Mouse (Mus musculus) cerebellum, adult 9-11 months (tissue): ENCODE results near the gene Pts.

Experiments
- DNase-seq: peaks from one replicate; pipeline ENCODE4 v3.0.0; 2022

Pts gene

DNA sequence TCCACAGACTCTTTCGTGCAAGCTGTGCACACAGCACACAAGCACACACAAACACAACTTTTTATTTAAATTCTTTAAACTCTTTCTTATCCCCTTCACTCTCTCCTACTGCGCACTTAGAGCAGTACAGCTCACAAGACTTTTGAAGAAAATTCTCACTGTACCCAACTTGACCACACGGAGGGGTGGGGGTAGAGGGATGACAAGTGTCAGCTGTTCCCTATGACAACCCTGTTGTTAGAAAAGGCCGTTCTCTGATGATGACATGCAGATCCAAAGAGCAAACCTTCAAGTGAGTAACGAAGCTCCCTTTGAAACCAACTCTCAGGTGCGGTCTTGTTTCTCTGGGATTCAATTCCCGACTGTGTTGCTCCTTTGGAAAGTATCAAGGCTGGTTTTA, 664 bp downstream of the Pts start:
- no peak for DNase-seq

DNA sequence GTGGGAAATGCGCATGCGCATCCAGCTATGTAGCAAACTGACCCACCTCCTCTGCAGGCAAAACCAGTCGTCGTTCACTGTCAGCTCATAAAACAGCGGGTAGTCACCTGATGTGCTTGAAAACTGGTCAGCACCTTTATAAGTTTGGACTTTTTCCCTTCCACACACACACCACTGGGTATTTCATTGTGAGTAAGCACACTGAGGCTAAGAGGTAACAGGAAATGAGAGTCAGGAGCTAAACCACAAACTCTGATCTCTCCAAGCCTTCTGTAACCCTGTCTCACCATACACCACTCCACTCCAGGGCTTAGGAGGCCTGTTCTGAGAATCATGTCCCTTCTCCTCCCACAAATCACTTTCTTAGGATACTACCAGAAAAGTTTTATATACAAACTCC, 2.9 kb downstream of the Pts start:
- DNase-seq: no peak

DNA sequence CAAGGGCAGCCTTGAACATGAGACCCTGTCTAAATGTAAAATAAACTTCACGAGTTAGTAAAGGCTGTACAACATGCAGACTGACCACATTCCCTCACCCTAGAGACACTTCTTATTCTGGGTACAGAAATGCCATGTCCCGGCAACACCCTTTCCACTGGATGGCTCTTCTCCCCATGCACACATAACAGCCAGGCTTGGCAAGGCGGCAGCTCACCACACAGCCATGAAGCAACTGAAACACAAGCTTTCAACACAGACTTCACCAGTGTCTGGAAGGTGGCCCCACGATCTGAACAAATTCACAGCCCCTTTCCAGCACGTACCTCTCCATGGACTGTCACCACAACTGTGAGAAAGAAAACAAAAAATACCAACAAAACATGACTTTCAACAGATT, 3.6 kb downstream of the Pts start:
- DNase-seq: no peak

DNA sequence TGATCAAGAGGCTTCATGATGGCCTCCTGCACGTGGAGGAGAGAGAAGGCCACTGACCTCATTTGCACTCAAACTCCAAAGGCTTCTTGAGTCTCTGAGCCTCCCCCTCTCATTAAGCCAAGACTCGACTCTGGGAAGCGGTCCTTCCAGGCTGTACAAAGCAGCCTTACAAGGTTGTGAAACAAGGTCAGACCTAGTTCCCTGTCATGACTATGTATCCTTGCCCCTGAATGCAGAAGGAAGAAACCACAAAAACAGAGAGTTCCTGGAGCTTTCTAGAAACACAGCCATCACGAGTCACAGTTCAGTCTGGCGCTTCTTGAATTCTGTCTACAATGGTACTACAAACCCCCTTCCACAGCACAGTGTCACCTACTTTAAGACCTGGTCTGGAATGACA, 6.0 kb downstream of the Pts start:
- DNase-seq: no peak

DNA sequence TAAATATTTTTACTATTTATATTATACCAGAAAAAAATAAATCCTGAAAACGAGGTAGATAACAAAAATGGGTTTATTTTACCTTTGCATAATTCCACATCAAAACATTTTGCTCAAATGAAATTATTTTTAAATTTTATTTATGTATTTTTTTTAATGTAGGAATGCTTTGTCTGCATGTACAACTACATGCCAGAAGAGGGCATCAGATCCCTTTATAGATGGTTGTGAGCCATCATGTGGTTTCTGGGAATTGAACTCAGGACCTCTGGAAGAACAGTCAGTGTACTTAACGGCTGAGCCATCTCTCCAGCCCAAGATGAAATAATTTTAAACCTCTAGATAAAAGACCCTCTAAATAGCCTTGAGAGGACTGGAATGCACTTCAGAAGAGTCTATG, 7.0 kb downstream of the Pts start:
- no peak for DNase-seq

DNA sequence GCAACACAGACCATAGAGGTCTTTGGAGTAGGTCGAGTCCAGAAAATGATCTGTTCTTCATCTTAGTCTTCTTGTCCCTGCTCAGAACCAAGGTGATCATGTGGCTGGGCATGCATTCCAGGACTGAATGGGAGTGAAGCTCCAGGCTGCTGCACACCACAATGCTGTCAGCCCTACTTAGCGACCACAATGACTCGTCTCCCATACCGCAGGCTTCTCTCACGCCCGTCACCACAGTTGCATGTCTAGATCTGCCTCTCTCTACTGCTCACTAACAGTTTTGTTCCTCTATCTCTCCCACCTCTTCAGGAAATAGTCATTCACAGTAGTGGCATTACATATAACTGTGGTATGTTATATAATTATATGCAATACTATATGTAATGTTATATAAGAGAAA, 7.8 kb downstream of the Pts start:
- DNase-seq: no peak

DNA sequence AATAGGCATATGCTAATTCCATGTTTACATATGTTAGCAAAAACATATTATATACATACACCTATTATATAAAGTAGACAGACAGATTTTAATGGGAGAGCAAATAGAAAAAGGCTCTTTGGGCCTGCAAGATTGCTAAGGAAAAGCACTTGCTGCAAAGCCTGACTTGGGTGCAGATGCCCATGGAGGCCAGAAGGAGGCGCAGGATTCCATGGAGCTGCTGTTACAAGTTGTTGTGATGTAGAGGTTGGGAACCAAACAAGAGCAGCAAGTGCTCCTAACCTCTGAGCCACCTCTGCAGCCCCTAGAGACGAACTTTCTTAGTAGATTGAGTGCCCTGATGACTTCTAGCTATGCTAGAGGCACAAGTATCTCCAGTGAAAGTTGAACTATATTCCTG, 9.7 kb downstream of the Pts start:
- DNase-seq: no peak

DNA sequence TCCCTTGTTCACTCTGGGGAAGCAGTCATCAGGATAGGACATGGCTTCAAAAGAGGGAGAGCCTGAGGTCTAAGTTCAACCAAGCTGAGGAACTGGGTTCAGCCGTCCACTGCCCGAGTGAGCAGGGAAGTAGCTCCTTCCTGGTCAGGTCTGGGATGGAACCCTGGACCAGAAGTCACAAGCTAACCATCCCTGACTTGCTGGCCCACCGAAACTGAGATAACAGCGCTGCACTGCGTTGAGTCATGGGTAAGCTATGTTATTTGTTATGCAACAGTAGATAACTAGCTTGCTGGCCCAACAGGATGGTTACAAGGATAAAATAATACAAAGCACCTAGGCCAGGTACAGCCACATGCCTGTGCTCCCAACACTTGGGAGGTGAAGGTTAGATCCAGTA, 13.1 kb downstream of the Pts start:
- no peak for DNase-seq

DNA sequence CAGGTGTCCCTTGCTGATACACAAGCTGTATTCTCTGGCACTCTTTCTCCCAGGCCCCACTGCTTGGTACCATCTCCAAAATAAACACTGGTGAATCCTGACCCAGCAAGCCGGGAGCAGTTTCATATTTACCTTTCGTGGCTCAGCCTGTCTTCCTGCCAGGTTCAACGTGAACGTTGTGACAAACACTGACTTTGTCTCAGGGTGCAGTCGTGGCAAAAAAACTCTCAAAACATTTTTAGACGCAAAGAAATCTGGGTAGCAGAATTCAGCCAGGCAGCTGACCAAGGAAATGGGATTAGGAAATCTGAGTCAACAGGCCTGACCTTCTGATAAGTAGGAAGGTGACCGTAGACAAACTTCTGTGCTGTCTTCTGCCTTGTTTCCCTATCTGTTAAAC, 21.0 kb downstream of the Pts start:
- peak; percentile 33 for DNase-seq

DNA sequence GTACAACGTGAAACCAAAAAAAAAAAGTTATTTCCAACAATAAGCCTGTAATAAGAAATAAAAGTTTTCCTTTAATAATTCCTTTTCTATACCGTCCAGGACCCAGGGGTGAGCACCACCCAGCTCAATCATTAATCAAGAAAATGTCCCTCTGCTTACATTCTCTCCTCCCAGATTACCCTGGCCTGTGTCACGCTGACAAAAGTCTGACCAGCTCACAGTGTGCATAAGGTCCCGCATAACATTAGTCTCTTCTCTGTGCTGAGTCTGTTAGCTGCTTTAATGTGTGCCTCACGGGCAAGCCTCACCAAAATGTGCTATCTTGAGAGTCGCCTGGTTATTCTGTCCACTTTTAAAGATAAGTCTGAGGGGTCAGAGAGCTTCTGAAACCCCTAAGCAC, 23.1 kb downstream of the Pts start:
- no peak for DNase-seq

DNA sequence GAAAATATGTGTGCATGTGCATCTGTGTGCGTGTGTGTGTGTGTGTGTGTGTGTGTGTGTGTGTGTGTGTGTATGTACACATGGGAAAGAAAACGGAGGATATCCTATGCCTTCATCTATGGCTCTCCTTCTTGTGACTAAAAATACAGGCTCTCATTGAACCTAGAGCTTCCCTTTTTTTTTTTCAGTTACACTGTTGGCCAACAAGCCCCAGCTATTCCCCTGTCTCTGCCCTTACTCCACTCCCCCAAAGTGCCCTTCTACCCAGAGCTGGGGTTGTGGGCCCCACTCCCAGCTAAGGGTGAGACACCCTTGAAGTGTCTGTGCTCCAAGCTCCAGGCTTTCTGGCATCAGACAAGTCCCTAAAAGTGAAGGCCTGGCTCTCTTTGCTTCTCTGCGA, 25.6 kb downstream of the Pts start:
- no peak for DNase-seq

DNA sequence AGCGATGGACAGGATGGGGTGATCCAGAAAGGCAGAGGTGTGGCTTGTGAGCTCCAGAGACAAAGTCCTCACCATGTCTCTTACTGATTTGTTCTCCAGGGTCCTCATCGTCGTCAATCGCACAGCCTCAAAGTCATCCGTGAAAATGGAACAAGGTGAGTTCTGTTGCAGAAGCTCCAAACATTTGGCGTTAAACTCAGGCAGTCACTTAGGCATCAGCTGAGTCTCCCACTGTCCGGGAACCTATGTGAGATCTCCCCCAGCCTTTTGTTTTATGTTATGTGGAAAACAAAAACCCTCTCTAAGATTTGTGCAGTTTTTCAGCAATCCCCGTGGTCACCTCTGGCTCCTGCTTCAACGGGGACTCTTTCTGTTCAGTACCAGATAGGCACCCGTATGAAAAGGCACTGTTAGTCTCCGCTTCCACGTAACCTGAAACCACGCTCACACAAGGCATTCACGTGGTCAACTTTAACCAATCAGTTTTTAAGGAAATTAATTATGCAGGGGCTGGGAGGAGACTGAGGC, 27.5 kb downstream of the Pts start:
- DNase-seq: no peak

DNA sequence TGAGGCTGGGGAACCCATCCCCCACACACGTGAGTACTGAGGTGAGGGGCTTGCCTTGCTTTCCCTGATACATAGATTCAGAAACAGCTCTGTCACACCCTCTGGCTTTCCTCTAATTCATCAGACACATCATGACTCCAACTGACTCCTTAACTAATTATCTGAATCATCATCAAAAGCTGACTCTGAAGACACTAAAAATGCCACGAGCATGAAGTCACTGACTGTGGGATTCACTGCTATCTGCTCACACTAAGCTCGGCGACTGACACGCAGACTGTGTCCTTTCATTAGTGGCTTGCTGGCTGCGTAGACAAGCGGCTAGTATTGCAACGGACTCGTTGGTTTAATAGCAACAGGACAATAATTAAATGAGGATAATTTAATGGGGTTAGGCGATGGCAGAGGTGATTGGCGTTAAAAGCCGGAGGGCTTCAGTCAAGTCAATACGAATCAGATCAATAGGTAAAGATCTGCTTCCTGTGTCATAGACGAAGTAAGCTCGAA, 28.0 kb downstream of the Pts start:
- DNase-seq: no peak

DNA sequence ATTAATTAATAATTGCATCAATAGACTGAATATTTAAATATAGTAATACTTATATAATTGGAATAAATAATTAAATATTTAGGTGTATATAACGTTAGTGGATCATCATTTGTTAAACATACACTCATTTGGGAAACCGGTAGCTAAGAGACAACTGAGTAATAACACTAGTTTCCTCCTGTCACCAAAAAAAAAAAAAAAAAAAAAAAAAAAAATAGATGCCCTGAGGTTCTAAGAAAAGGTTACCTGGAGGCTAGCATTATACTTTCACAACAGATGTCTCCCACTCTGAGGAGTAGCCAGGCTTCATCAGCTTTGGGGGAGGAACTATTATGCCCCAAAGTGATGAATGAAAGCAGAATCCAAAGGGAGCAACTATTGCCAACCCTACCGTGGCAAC, 28.7 kb downstream of the Pts start:
- DNase-seq: no peak

DNA sequence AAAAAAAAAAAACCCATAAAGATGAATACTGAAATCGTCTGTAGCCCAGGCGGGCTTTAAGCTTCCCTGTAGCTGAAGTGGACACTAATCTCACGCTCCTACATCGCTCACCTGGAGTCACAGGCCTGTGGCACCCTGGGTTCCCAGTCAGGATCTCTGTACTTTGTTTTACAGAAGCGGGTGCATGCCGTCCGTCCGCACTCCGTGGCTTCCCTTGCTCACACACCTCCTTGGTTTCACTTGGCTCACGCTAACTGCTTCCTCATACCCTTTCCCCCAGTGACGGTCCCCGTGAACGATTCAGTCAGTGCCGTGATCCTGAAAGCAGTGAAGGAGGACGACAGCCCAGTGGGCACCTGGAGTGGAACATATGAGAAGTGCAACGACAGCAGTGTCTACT, 29.7 kb downstream of the Pts start:
- DNase-seq: no peak

DNA sequence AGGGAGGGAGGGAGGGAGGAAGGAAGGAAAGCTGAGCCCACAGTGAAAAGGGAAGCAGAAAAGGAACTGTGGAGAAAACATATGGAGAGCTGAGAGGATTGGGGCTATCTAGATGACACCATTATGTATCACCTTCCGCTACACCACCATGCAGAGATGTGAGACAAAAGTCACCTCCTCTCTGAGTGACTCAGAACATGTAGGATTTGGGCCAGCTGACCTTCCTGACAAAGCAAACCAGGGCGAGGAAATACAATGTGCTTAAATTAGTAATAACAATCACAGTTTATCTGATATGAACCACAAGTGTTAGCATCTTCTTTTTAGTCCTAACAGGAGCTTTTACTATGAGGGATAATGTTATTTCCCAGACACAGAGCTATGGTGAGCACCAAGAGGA, 31.0 kb downstream of the Pts start:
- DNase-seq: no peak

DNA sequence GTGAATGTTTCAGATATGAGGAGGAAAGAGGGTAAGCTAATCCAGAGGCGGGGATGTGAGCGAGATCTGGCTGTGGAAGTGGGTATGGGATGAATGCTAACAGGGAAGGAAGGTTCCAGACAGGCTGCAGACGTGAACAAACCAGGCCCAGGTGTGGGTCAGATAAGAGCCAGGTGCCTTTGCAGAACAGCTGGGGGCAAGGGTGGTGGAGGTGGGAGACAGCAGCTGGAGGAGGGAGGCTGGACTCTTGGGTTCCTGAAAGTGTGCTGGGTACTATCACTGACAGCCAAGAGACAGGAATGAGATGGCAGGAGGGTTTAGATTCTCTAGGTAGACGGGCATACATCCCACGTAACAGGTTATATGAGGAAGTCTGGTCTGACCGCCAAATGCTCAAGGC, 31.4 kb downstream of the Pts start:
- DNase-seq: no peak

DNA sequence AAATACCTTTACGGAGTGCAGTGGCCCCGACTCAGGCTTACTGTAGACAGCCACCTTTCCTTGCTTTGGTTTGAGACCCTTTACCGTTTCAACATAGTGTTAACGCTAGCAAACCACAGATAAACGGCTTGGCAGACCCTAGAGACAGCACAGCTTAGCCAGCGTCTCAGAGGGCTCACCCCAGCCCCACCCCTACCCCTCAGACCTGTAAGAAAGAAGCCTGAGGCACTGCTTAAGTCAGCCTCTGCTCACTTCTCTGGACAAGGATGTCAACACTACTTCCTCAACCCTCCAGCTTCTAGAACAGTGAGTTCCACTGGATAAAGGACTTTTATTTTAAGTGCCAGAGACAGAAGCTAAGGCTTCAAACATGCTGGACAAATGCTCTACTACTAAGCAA, 32.0 kb downstream of the Pts start:
- DNase-seq: no peak

DNA sequence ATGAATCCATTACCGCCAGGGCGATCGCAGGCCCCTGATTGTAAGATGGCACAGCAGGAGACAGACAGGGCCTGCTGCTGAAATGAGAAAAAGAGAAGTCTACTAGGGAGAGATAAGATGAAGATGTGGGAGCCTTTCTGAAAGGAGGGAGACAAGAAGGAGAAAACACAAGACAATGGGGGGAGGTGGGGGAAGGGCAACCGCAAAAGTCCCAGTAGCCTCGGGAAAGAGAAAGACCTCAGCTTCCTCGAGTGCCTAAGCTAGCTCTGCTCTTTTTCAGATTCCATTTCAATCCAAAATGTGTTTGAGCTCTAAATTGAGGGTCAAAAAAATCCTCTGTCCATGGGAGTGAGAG, 32.4 kb downstream of the Pts start:
- DNase-seq: no peak

DNA sequence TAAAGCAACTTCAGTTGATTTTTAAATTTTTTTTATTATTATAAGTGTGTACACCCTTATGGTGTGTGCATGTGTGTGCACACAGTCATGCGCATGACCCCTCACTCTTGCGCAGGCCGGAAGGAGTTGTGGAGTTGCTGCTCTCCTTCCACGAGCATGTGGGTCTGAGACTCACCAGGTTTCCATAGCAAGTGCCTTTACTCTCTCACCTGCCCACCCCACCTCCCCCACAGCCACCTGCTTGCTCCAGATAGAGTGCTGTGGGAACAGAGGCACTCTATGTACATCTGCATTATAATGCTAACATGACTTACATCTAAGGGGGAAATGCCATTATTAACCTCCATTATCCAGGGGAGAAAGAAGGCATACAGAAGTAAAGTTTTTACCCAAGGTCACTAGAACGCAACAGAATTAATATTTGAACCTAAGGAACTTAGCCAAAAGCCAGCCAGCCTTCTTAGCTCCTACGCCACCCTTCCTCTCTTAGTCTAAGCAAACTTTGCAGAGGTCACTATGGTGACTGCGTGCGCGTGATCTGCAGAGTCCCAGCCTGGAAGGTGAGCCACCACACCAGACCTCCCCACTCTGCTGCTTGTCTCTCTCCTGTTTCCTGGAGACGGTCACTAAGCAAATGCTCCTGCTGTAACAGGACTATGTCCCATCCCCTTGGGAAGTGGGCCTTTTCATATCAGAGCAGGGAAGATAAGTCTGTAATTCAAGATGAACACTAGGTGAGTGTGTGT, 32.9 kb downstream of the Pts start:
- DNase-seq: no peak

DNA sequence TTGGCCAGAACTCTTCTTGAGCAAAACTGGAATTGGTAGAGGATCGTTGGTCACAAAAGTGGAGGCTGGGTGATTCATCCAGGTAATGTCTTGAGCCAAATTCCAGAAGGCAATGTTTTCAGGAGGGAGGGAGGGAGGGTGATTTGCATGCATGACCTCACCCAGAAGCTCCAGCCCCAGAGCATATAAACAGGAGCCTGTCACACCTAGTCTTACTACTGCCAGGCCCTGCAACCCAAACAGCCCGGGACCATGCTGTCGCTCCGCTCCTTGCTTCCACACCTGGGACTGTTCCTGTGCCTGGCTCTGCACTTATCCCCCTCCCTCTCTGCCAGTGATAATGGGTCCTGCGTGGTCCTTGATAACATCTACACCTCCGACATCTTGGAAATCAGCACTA, 34.2 kb downstream of the Pts start, which contains the start of gene Plet1:
Gene Plet1, plus strand, starts transcription at position 215 of the 400 bp plus-strand sequence.
- no peak for DNase-seq

DNA sequence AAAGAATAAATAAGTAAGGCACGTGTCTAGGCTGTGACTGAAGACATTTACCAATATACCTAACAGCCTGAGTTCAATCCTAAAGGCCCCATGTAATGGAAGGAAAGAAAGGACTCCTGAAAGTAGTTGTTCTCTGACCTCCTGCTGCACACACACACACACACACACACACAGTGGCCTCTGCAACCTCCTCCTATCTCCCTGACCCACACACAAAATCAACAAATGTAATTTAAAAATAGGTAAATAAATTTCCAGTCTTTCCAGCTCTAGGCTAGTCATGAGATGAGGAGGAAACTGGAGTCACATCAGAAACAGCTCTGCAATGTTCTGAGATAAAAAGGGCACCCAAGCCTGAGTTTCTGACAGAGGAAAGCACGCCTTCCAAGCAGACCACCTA, 34.7 kb downstream of the Pts start:
- DNase-seq: no peak

DNA sequence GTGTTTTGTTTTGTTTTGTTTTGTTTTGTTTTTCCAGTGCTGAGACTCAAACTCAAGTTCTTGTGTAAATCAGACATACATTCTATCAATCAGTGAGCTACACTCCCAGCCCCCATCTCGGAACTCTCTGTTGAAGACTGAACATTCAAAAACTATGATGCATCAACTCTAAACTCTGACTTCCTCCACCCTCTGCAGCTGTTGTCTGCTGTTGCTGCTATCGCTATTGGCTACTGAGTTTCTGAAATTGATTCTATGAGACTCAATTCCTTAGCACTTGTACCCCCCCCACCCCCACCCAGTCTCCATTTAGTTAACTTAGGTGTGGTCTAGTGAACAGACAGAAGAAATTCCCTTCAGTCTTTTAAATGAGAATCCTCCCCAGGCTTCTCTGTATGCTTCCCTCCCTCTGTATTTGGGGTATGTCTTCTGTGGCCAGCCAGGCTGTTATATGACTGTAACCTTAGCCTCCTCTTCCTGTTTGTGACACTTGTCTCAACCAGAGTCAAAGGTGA, 36.9 kb downstream of the Pts start:
- no peak for DNase-seq

DNA sequence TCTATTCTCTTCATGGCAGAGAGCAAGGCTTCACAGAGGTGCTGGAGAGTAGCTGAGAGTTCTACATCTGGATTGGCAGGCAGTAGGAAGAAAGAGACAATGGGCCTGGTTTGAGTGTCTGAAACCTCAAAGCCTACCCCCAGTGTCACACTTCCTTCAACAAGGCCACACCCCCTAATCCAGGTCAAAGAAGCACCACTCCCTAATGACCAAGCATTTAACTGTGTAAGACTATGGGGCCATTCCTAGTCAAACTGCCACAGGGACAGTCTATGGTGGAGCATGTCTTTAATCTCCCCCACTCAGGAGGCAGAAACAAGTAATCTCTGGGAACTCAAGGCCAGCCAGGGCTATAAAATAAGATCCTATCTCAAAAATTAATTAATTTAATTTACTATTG, 37.7 kb downstream of the Pts start:
- no peak for DNase-seq

DNA sequence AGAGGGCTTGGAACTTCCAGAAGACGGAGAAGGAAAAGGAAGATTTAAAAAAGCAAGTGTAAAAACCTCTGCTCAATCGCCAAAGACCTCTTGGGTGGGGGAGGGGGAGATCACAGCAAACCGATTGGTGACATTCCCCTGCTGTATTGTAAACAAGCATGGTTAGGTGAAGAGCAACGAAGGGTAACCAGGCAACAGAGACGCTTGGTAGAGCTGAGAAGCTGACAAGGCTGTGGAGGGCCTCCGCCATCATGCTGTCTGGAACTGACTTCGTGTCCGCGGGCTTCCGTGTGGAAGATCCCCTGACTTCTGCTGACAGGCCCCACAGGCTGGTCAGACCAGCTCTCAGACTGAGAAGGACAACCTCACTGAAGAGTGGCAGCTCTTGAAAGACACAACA, 43.0 kb downstream of the Pts start:
- DNase-seq: no peak
